8 mouse cellular contexts compared by ENCODE assay signal in genomic region chr3:88484597-88485316, GRCm38 (mm10). TPM values are rescaled to one million over a fixed set of nuclear protein-coding genes. Genes with fewer than 3 reads are reported as not detected.
DNase-seq lines count a peak whose midpoint lies in the region; ATAC-seq and TF ChIP-seq lines count a peak whose summit lies in the region.

No protein-coding gene starts in this region.

- DNase-seq in frontal cortex, postnatal 10 days (ENCODE audit: low spot score in 2 of 2): no peak
- DNase-seq in thymus, adult 2 months: peak; percentile 41
- DNase-seq in thymus, adult 18-20 months: no peak
- peak; percentile 55 for DNase-seq in thymus, postnatal 25 days
- DNase-seq in adrenal gland, postnatal 25 days: no peak
- DNase-seq in layer of hippocampus, adult 9-10 months (ENCODE audit: low spot score): no peak

- no peak for TF ChIP-seq POLR2A in thymus, adult 2 months (IDR thresholded peaks at IDR 0.05; ENCODE audit: control insufficient read depth, extremely low read depth, insufficient read depth, low read length, poor library complexity)

- no peaks in the 10 kb centered on the region for H3K9me3 ChIP-seq in limb, embryonic 15.5 days

- no peak overlapping the region for H3K9ac ChIP-seq in limb, embryonic 15.5 days

- peak overlapping the region; percentile 28 for H3K4me3 ChIP-seq in thymus, adult 2 months (ENCODE audit: control insufficient read depth, insufficient read depth, low read length)
- H3K4me3 ChIP-seq in limb, embryonic 15.5 days: no peak overlapping the region

- H3K27me3 ChIP-seq in thymus, adult 2 months (ENCODE audit: control insufficient read depth, insufficient read depth, low read length): no peaks in the 10 kb centered on the region; the same call in 1 of the 2 replicates
- peaks cover 20% of the 10 kb centered on the region for H3K27me3 ChIP-seq in limb, embryonic 15.5 days

- H3K4me2 ChIP-seq in limb, embryonic 15.5 days: no peak overlapping the region

- H3K4me1 ChIP-seq in thymus, adult 2 months (replicated peaks; ENCODE audit: control insufficient read depth, insufficient read depth, low read length): peaks cover 12% of the 10 kb centered on the region
- H3K4me1 ChIP-seq in limb, embryonic 15.5 days: peaks cover 37% of the 10 kb centered on the region

- TF ChIP-seq CTCF in thymus, adult 2 months (IDR thresholded peaks at IDR 0.05; ENCODE audit: borderline replicate concordance, control insufficient read depth, extremely low read depth, insufficient read depth, low read length, poor library complexity): no peak; the same call in 1 of the 2 replicates

- H3K36me3 ChIP-seq in thymus, adult 2 months (ENCODE audit: control insufficient read depth, insufficient read depth, low read length): no peaks in the 10 kb centered on the region
- peaks cover 82% of the 10 kb centered on the region for H3K36me3 ChIP-seq in limb, embryonic 15.5 days

- ATAC-seq in frontal cortex, adult (ENCODE audit: low TSS enrichment): peak; percentile 47; the same call in 1 of the 2 replicates
- no peak for ATAC-seq in limb, embryonic 15.5 days (ENCODE audit: insufficient number of reproducible peaks, low FRiP score, low TSS enrichment, low read depth)

- WGBS in thymus, adult 2 months: 46% methylated on average over 39 of the region's 39 CpGs
- 37% methylated on average over 39 of the region's 39 CpGs for WGBS in limb, embryonic 15.5 days

- H3K27ac ChIP-seq in thymus, adult 2 months (ENCODE audit: control insufficient read depth, insufficient read depth, low read length): no peak overlapping the region
- peak overlapping the region; percentile 5; the same call in 1 of the 2 replicates for H3K27ac ChIP-seq in limb, embryonic 15.5 days

RNA-seq across cellular contexts. Expression of gene Sema4a, which starts 23.8 kb away (rescaled TPM):
- polyA plus RNA-seq in thymus, adult 2 months (2012; rRNA removed): 99.3 and 109 TPM in 2 replicates
- 23.1 and 24.5 TPM in 2 replicates for polyA plus RNA-seq in limb, embryonic 15.5 days (2015; fragmentation: Nextera tagmentation; extraction: Ambion mirVana)
- 6.0 and 6.2 TPM in 2 replicates for total RNA-seq in adrenal gland, postnatal 25 days (2021)

RNA-seq across cellular contexts. Expression of gene Lmna, which starts 25.0 kb away (rescaled TPM):
- polyA plus RNA-seq in thymus, adult 2 months (2012; rRNA removed): 59.3 and 61.1 TPM in 2 replicates
- polyA plus RNA-seq in limb, embryonic 15.5 days (2015; fragmentation: Nextera tagmentation; extraction: Ambion mirVana): 635 and 751 TPM in 2 replicates
- 90.6 and 91.1 TPM in 2 replicates for total RNA-seq in adrenal gland, postnatal 25 days (2021)

RNA-seq across cellular contexts. Expression of gene Mex3a, which starts 47.4 kb away (rescaled TPM):
- polyA plus RNA-seq in thymus, adult 2 months (2012; rRNA removed): 22.0 and 24.2 TPM in 2 replicates
- polyA plus RNA-seq in limb, embryonic 15.5 days (2015; fragmentation: Nextera tagmentation; extraction: Ambion mirVana): 17.6 and 21.0 TPM in 2 replicates
- total RNA-seq in adrenal gland, postnatal 25 days (2021): 3.3 and 3.5 TPM in 2 replicates

RNA-seq across cellular contexts. Expression of gene Slc25a44, which starts 59.8 kb away (rescaled TPM):
- polyA plus RNA-seq in thymus, adult 2 months (2012; rRNA removed): 30.8 and 32.5 TPM in 2 replicates
- polyA plus RNA-seq in limb, embryonic 15.5 days (2015; fragmentation: Nextera tagmentation; extraction: Ambion mirVana): 16.5 and 17.1 TPM in 2 replicates
- total RNA-seq in adrenal gland, postnatal 25 days (2021): 42.9 and 45.9 TPM in 2 replicates

Comparison
In these comparisons a context has a peak if more than half of its experiments do, and no peak if none do; other contexts are left out.
1. DNase-seq: peak in thymus, adult 2 months (single experiment) and thymus, postnatal 25 days (single experiment); none in frontal cortex, postnatal 10 days (0 of 2), thymus, adult 18-20 months (0 of 2), adrenal gland, postnatal 25 days (single experiment) and layer of hippocampus, adult 9-10 months (single experiment).
2. RNA of gene Lmna, which starts 25.0 kb away (polyA plus RNA-seq): 635 to 751 TPM in limb, embryonic 15.5 days; 59.3 to 61.1 TPM in thymus, adult 2 months; every median in the first group is over 10 times any median in the second.